Mouse (Mus musculus) forebrain, embryonic 11.5 days (tissue): ENCODE measurements around the gene Ndnf. TPM values are rescaled to one million over a fixed set of nuclear protein-coding genes. Genes with fewer than 3 reads are reported as not detected.

Experiments
- ATAC-seq: fragments of 200-750 bp; cut with Nextera tagmentation; replicated peaks from 2 replicates; pipeline ENCODE4 v1.8.0; 2017; ENCODE audit warnings: moderate TSS enrichment; ENCODE audit not compliant: low FRiP score
- DNase-seq: peaks from one replicate; pipeline ENCODE4 v3.0.0-alpha.2; 2017; ENCODE audit warnings: low spot score
- H3K27ac ChIP-seq: fragments of 300-500 bp; sonication (generic); 2 replicates; pipeline ENCODE4 v1.5.1; 2014; ENCODE audit warnings: low read depth, low read length
- H3K27me3 ChIP-seq: fragments of 300-500 bp; sonication (generic); 2 replicates; pipeline ENCODE4 v1.6.1; 2014; ENCODE audit warnings: mild to moderate bottlenecking, low read length, mixed read lengths; ENCODE audit not compliant: control insufficient read depth, insufficient read depth
- H3K36me3 ChIP-seq: fragments of 300-500 bp; sonication (generic); 2 replicates; pipeline ENCODE4 v1.6.1; 2014; ENCODE audit warnings: mild to moderate bottlenecking, low read length, moderate library complexity, mixed read lengths; ENCODE audit not compliant: control insufficient read depth, insufficient read depth
- H3K4me1 ChIP-seq: fragments of 300-500 bp; sonication (generic); replicated peaks from 2 replicates; pipeline ENCODE4 v1.6.1; 2014; ENCODE audit warnings: low read length, mixed read lengths; ENCODE audit not compliant: control insufficient read depth, insufficient read depth
- H3K4me2 ChIP-seq: fragments of 300-500 bp; sonication (generic); 2 replicates; pipeline ENCODE4 v1.6.1; 2014; ENCODE audit warnings: low read depth, mild to moderate bottlenecking, low read length, moderate library complexity, mixed read lengths; ENCODE audit not compliant: severe bottlenecking
- H3K4me3 ChIP-seq: fragments of 300-500 bp; sonication (generic); 2 replicates; pipeline ENCODE4 v1.5.1; 2014; ENCODE audit warnings: low read depth, low read length
- H3K9ac ChIP-seq: fragments of 300-500 bp; sonication (generic); 2 replicates; pipeline ENCODE4 v1.6.1; 2014; ENCODE audit warnings: low read length
- H3K9me3 ChIP-seq: fragments of 300-500 bp; sonication (generic); 2 replicates; pipeline ENCODE4 v1.6.1; 2016; ENCODE audit warnings: low read length, mixed read lengths; ENCODE audit not compliant: control insufficient read depth
- WGBS: fragments of 180-500 bp; shearing (Covaris S2); extraction: QIAGEN DNeasy Blood & Tissue Kit; methylation state at CpG from one replicate; pipeline ENCODE4 v1.1.7; 2014; 5-methylcytosine and 5-hydroxymethylcytosine counted together
- polyA plus RNA-seq: library from polyadenylated mRNA; unstranded; fragments of >200 nt; fragmentation: Nextera tagmentation; extraction: Ambion mirVana; gene quantifications from 2 replicates; pipeline ENCODE4 v1.2.1, GENCODE M21; 2014

Gene Ndnf
- polyA plus RNA-seq, 1 experiment from 2014 or later: 6.5 TPM

- WGBS: 88% methylated on average over 4 of the region's 4 CpGs
- DNase-seq (no peak), ATAC-seq (no peak)
- Histone ChIP-seq H3K36me3 (no peaks in the 10 kb centered on the region), H3K9me3 (no peaks in the 10 kb centered on the region), H3K27me3 (no peaks in the 10 kb centered on the region), H3K9ac (no peak overlapping the region), H3K4me1 (no peaks in the 10 kb centered on the region), H3K4me2 (no peak overlapping the region), H3K4me3 (no peak overlapping the region), H3K27ac (no peak overlapping the region)
These were observed 10.1 kb upstream of the Ndnf start for GRCm38 (mm10) chr6:65661272-65661671.

- no peaks in the 10 kb centered on the region for H3K4me1 ChIP-seq
- no peak overlapping the region for H3K27ac ChIP-seq
- H3K4me2 ChIP-seq: no peak overlapping the region
- H3K9me3 ChIP-seq: no peaks in the 10 kb centered on the region
- no peaks in the 10 kb centered on the region for H3K36me3 ChIP-seq
- no peak for DNase-seq
- H3K4me3 ChIP-seq: no peak overlapping the region
- 73% methylated on average over 2 of the region's 2 CpGs for WGBS
- H3K27me3 ChIP-seq: no peaks in the 10 kb centered on the region
- no peak for ATAC-seq
- H3K9ac ChIP-seq: no peak overlapping the region
These were observed 9.3 kb upstream of the Ndnf start for GRCm38 (mm10) chr6:65662050-65662449.

GRCm38 (mm10) chr6:65663990-65664389 is 7.4 kb upstream of the Ndnf start:
- Histone ChIP-seq H3K27me3 (no peaks in the 10 kb centered on the region), H3K4me2 (no peak overlapping the region), H3K27ac (no peak overlapping the region), H3K9ac (no peak overlapping the region), H3K4me1 (no peaks in the 10 kb centered on the region), H3K4me3 (no peak overlapping the region), H3K36me3 (no peaks in the 10 kb centered on the region), H3K9me3 (no peaks in the 10 kb centered on the region)
- ATAC-seq: no peak
- no peak for DNase-seq
- WGBS: 78% methylated on average over 6 of the region's 6 CpGs

- no peak overlapping the region for H3K9ac ChIP-seq
- no peak overlapping the region for H3K4me3 ChIP-seq
- no peak overlapping the region for H3K4me2 ChIP-seq
- H3K4me1 ChIP-seq: no peaks in the 10 kb centered on the region; the same call in 1 of the 2 replicates
- no peaks in the 10 kb centered on the region for H3K9me3 ChIP-seq
- DNase-seq: no peak
- ATAC-seq: no peak
- no peak overlapping the region for H3K27ac ChIP-seq
- WGBS: 82% methylated on average over 3 of the region's 3 CpGs
- H3K27me3 ChIP-seq: peaks cover 2% of the 10 kb centered on the region; the same call in 1 of the 2 replicates
- H3K36me3 ChIP-seq: no peaks in the 10 kb centered on the region
These were observed 5.1 kb upstream of the Ndnf start for GRCm38 (mm10) chr6:65666295-65666694.

DNA sequence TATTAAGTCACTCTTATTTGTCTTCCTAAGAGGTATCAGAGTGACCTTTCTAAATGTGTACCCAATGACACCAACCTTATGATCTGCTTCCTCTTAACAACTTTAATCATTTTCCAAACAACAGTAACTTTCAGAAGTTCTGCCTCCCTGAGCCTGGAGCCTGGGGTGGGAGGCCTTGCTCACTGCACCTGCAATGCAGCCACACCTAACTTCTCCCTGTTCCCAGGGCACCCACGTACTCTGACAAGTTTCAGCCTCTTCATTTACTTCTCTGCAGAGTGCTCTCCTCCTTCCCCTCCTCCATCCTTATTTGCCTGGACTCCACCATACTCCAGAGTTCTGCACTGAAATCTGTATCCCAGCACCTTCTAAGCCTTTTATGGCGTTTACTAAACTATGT is 1.4 kb upstream of the Ndnf start:
- Histone ChIP-seq H3K36me3 (no peaks in the 10 kb centered on the region), H3K4me3 (no peak overlapping the region), H3K9ac (no peak overlapping the region), H3K4me2 (no peak overlapping the region), H3K27me3 (peaks cover 2% of the 10 kb centered on the region; the same call in 1 of the 2 replicates), H3K9me3 (no peaks in the 10 kb centered on the region), H3K27ac (no peak overlapping the region), H3K4me1 (peaks cover 2% of the 10 kb centered on the region; the same call in 1 of the 2 replicates)
- no peak for DNase-seq
- 39% methylated on average over 2 of the region's 2 CpGs for WGBS
- no peak for ATAC-seq

DNA sequence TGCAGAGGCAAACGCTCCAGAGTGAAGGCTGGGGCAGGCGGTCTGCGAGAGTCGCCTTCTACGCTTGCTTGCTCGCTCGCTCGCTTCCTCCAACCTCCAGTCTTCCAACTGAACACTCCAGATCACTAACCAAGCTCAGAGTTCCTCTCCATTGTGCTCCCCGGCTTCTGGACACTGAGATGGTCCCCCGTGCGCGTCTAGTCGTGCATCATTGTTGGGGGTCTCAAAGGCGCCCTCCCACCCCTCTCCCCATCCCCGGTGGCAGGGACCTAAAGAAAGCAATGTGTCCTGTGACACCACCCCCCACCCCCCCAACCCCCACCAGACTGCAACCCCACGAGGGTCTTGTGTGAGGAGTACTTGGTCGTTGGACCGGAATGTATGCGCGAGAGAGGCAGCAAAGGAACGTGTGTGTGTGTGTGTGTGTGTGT is 394 bp upstream of the Ndnf start:
- peaks cover 2% of the 10 kb centered on the region; the same call in 1 of the 2 replicates for H3K4me1 ChIP-seq
- H3K27me3 ChIP-seq: peaks cover 2% of the 10 kb centered on the region; the same call in 1 of the 2 replicates
- DNase-seq (no peak), ATAC-seq (peak; percentile 63; the same call in 1 of the 2 replicates)
- H3K4me2 ChIP-seq: peak overlapping the region; percentile 66
- no peaks in the 10 kb centered on the region for H3K36me3 ChIP-seq
- H3K27ac ChIP-seq: no peak overlapping the region
- peak overlapping the region; percentile 59 for H3K4me3 ChIP-seq
- H3K9me3 ChIP-seq: no peaks in the 10 kb centered on the region
- under 1% methylated on average over 21 of the region's 21 CpGs for WGBS
- H3K9ac ChIP-seq: peak overlapping the region; percentile 60

GRCm38 (mm10) chr6:65672131-65673031 is 991 bp downstream of the Ndnf start:
- peaks cover 2% of the 10 kb centered on the region; the same call in 1 of the 2 replicates for H3K27me3 ChIP-seq
- WGBS: under 1% methylated on average over 56 of the region's 57 CpGs
- peak overlapping the region; percentile 59 for H3K4me3 ChIP-seq
- no peaks in the 10 kb centered on the region for H3K36me3 ChIP-seq
- peak; percentile 73 for DNase-seq
- H3K9me3 ChIP-seq: no peaks in the 10 kb centered on the region
- H3K27ac ChIP-seq: no peak overlapping the region
- H3K4me2 ChIP-seq: peak overlapping the region; percentile 66
- H3K4me1 ChIP-seq: peaks cover 2% of the 10 kb centered on the region; the same call in 1 of the 2 replicates
- peak; percentile 40 for ATAC-seq
- peak overlapping the region; percentile 60 for H3K9ac ChIP-seq

DNA sequence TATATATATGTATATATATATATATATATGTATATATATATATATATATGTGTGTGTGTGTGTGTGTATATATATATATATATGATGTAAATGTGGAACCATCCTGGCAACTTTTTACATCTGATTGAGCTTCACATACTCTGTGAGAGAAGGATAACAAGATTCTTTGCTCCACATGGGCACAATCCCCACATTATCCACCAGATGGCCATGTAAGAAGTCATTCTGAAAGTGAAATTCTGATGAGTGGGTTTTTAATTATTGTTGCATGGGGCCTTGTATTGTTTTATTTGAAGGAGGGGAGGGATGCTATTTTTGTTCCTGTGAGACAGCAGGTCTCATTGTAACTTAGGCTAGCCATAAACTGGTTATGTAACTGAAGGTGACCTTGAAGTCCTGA is 22.5 kb downstream of the Ndnf start:
- no peak for ATAC-seq
- Histone ChIP-seq H3K27me3 (no peaks in the 10 kb centered on the region), H3K4me1 (no peaks in the 10 kb centered on the region), H3K9me3 (no peaks in the 10 kb centered on the region), H3K27ac (no peak overlapping the region), H3K9ac (no peak overlapping the region), H3K4me2 (no peak overlapping the region), H3K36me3 (no peaks in the 10 kb centered on the region), H3K4me3 (no peak overlapping the region)
- DNase-seq: no peak
